25 mouse cellular contexts compared by ENCODE assay signal in the genomic region with DNA sequence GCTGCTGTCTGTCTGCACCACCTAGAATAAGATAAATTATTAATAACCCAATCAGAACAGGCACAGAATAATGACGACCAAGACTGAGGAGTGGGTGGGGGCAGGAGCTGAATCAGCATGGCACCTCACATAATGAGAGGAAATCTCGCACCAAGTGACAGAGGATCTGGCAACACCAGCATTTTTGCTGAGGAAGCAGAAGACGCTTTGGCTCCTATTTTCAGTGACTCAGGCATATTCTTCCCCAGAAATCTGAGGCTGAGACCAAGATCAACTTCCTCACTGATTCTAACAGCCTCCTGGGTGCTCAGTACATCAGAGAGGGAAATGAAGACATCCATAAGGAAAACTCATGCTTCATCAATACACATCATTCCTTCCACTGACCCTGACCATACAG.
DNase-seq lines count a peak whose midpoint lies in the region; ATAC-seq lines count a peak whose summit lies in the region.
"Had no signal": no experiment of that assay in that cellular context is flagged by ENCODE, and none has a peak within 500 bp of the region (broad histone marks: within the 10 kb centered on the region; RNA-seq: fewer than 3 reads in every experiment).

No protein-coding gene starts in this region.

- no peak for DNase-seq in frontal cortex, postnatal 10 days (ENCODE audit: low spot score in 2 of 2)
- peak; percentile 7 for DNase-seq in midbrain, embryonic 14.5 days
- peak; percentile 63 for DNase-seq in brain, adult 2 months (ENCODE audit: low read depth, low spot score)
- peak; percentile 18 for DNase-seq in telencephalon, adult 2 months (ENCODE audit: low read depth, low spot score)
- DNase-seq in kidney, postnatal 4 days = no peak
- DNase-seq: adrenal gland, adult 2 months; adrenal gland, postnatal 10 days; adrenal gland, postnatal 25 days; B cell, adult 2 months; cerebellum, adult 11 months; cerebellum, adult 18-20 months; cerebellum, adult 8-10 months; cerebellum, adult 9-11 months; cerebellum, postnatal 14 days; cerebellum, postnatal 36 days; embryo, embryonic 11 days had no signal

- no peaks in the 10 kb centered on the region for H3K4me1 ChIP-seq in midbrain, embryonic 14.5 days (ENCODE audit: control insufficient read depth, insufficient read depth, low read length)
- no peaks in the 10 kb centered on the region for H3K4me1 ChIP-seq in midbrain, embryonic 13.5 days (replicated peaks)
- H3K4me1 ChIP-seq: embryonic facial prominence, embryonic 15.5 days; forebrain, embryonic 12.5 days had no signal

- 68% methylated on average over 3 of the region's 3 CpGs for WGBS in midbrain, embryonic 14.5 days
- WGBS in midbrain, embryonic 13.5 days = 70% methylated on average over 3 of the region's 3 CpGs

- H3K4me3 ChIP-seq in midbrain, embryonic 14.5 days (replicated peaks; ENCODE audit: low read depth, low read length) = no peak overlapping the region
- H3K4me3 ChIP-seq in midbrain, embryonic 13.5 days (replicated peaks) = no peak overlapping the region
- H3K4me3 ChIP-seq: embryonic facial prominence, embryonic 13.5 days; embryonic facial prominence, embryonic 15.5 days; erythroblast, embryonic 14.5 days; forebrain, embryonic 10.5 days; forebrain, embryonic 12.5 days had no signal

- H3K27ac ChIP-seq in midbrain, embryonic 14.5 days (replicated peaks; ENCODE audit: low read depth, low read length) = no peak overlapping the region
- no peak overlapping the region for H3K27ac ChIP-seq in midbrain, embryonic 13.5 days
- H3K27ac ChIP-seq: embryonic facial prominence, embryonic 13.5 days; embryonic facial prominence, embryonic 15.5 days; forebrain, embryonic 10.5 days; forebrain, embryonic 12.5 days had no signal

- no peaks in the 10 kb centered on the region for H3K9me3 ChIP-seq in midbrain, embryonic 14.5 days (ENCODE audit: control insufficient read depth, low read length)
- no peaks in the 10 kb centered on the region for H3K9me3 ChIP-seq in midbrain, embryonic 13.5 days
- H3K9me3 ChIP-seq: embryonic facial prominence, embryonic 13.5 days; embryonic facial prominence, embryonic 15.5 days; forebrain, embryonic 10.5 days; forebrain, embryonic 12.5 days had no signal

- peak; percentile 64; the same call in 1 of the 2 replicates for ATAC-seq in frontal cortex, adult (ENCODE audit: low TSS enrichment)
- no peak for ATAC-seq in midbrain, embryonic 14.5 days (ENCODE audit: low FRiP score, low TSS enrichment)
- no peak for ATAC-seq in midbrain, embryonic 13.5 days
- ATAC-seq: forebrain, embryonic 14.5 days; forebrain, embryonic 16.5 days had no signal

- no peak overlapping the region for H3K9ac ChIP-seq in midbrain, embryonic 14.5 days (replicated peaks; ENCODE audit: low read length)
- H3K9ac ChIP-seq in midbrain, embryonic 13.5 days (replicated peaks) = no peak overlapping the region
- H3K9ac ChIP-seq: embryonic facial prominence, embryonic 13.5 days; embryonic facial prominence, embryonic 15.5 days; forebrain, embryonic 12.5 days had no signal

- H3K36me3 ChIP-seq in midbrain, embryonic 14.5 days (ENCODE audit: control insufficient read depth, insufficient read depth, low read length) = 0 out of 2 replicates have a peak, but pooled peaks cover 6% of the 10 kb centered on the region
- no peaks in the 10 kb centered on the region for H3K36me3 ChIP-seq in midbrain, embryonic 13.5 days
- H3K36me3 ChIP-seq: embryonic facial prominence, embryonic 13.5 days; embryonic facial prominence, embryonic 15.5 days; forebrain, embryonic 10.5 days; forebrain, embryonic 12.5 days had no signal

- no peak overlapping the region for H3K4me2 ChIP-seq in midbrain, embryonic 14.5 days (ENCODE audit: low read length)
- no peak overlapping the region for H3K4me2 ChIP-seq in midbrain, embryonic 13.5 days (replicated peaks)
- H3K4me2 ChIP-seq: embryonic facial prominence, embryonic 13.5 days; embryonic facial prominence, embryonic 15.5 days; forebrain, embryonic 12.5 days had no signal

- H3K27me3 ChIP-seq in midbrain, embryonic 14.5 days (ENCODE audit: control insufficient read depth, insufficient read depth, low read length) = no peaks in the 10 kb centered on the region
- no peaks in the 10 kb centered on the region for H3K27me3 ChIP-seq in midbrain, embryonic 13.5 days
- H3K27me3 ChIP-seq: embryonic facial prominence, embryonic 13.5 days; embryonic facial prominence, embryonic 15.5 days; forebrain, embryonic 12.5 days had no signal

Comparison
In these comparisons a context has a peak if more than half of its experiments do, and no peak if none do; other contexts are left out.
1. DNase-seq: peak in midbrain, embryonic 14.5 days (single experiment), brain, adult 2 months (single experiment) and telencephalon, adult 2 months (single experiment); none in frontal cortex, postnatal 10 days (0 of 2) and kidney, postnatal 4 days (0 of 2).